Comparison of ENCODE assay signal across 10 mouse cellular contexts in genomic region chr9:32515894-32516686, GRCm38 (mm10). TPM values are rescaled to one million over a fixed set of nuclear protein-coding genes. Genes with fewer than 3 reads are reported as not detected.
DNase-seq lines count a peak whose midpoint lies in the region; ATAC-seq and TF ChIP-seq lines count a peak whose summit lies in the region.
"Had no signal": no experiment of that assay in that cellular context is flagged by ENCODE, and none has a peak within 500 bp of the region (broad histone marks: within the 10 kb centered on the region; RNA-seq: fewer than 3 reads in every experiment).

No protein-coding gene starts in this region.

- peak overlapping the region; percentile 83 for H3K27ac ChIP-seq in gastrocnemius, adult 2 months
- peak overlapping the region; percentile 82 for H3K27ac ChIP-seq in testis, adult 2 months (ENCODE audit: control insufficient read depth, insufficient read depth, low read depth, low read length)
- H3K27ac ChIP-seq: heart, embryonic 10.5 days had no signal

- H3K27me3 ChIP-seq in testis, adult 2 months (ENCODE audit: control insufficient read depth, insufficient read depth, low read length): no peaks in the 10 kb centered on the region

- DNase-seq in gastrocnemius, adult 2 months: peak; percentile 59
- no peak for DNase-seq in gastrocnemius, adult 18-20 months (ENCODE audit: low spot score)
- DNase-seq in testis, postnatal 14 days (ENCODE audit: low spot score): no peak
- DNase-seq in frontal cortex, adult 2 months (ENCODE audit: extremely low spot score in 1 of 2, low spot score in 1 of 2): no peak
- DNase-seq in adrenal gland, adult 8-10 months: no peak
- no peak for DNase-seq in right cerebral cortex, postnatal 36 days (ENCODE audit: low spot score in 2 of 2)

- no peak for TF ChIP-seq CTCF in gastrocnemius, adult 2 months (IDR thresholded peaks at IDR 0.05)
- TF ChIP-seq CTCF in testis, adult 2 months (IDR thresholded peaks at IDR 0.05; ENCODE audit: control insufficient read depth, insufficient read depth, insufficient replicate concordance, low read depth, low read length): no peak

- TF ChIP-seq POLR2A in testis, adult 2 months (IDR thresholded peaks at IDR 0.05; ENCODE audit: control insufficient read depth, low read depth, low read length): no peak

- ATAC-seq in megakaryocyte progenitor cell, adult 5-6 weeks (replicated peaks; ENCODE audit: poor library complexity): peak; percentile 51
- ATAC-seq: midbrain, embryonic 16.5 days had no signal

- intact Hi-C loops in gastrocnemius, adult 2 months (cut with DNase I): loop anchor here (2.0 kb wide), 1 partner anchor 25 kb away; no protein-coding TSS in a partner anchor

- H3K4me3 ChIP-seq in gastrocnemius, adult 2 months: peak overlapping the region; percentile 38
- H3K4me3 ChIP-seq in testis, adult 2 months (ENCODE audit: control insufficient read depth, low read depth, low read length): no peak overlapping the region
- H3K4me3 ChIP-seq: heart, embryonic 10.5 days had no signal

- H3K36me3 ChIP-seq in testis, adult 2 months (ENCODE audit: control insufficient read depth, insufficient read depth, low read length): no peaks in the 10 kb centered on the region
- H3K36me3 ChIP-seq: heart, embryonic 10.5 days had no signal

- peaks cover 19% of the 10 kb centered on the region for H3K4me1 ChIP-seq in testis, adult 2 months (ENCODE audit: control insufficient read depth, insufficient read depth, low read length)

RNA-seq across cellular contexts. Expression of gene Fli1, which starts 26.6 kb away (rescaled TPM):
- 1 to 10 TPM; 7.9 to 8.5 TPM for total RNA-seq in gastrocnemius, adult 2 months (2021)
- total RNA-seq in gastrocnemius, adult 18-20 months (2021): 1 to 10 TPM; 5.3 to 7.2 TPM
- polyA plus RNA-seq in testis, adult 2 months (2012; rRNA removed): 0.47 and 0.51 TPM in 2 replicates
- total RNA-seq in megakaryocyte progenitor cell, adult 5-6 weeks (2015): 80.2 and 93.2 TPM in 2 replicates
- 104 and 107 TPM in 2 replicates for total RNA-seq in megakaryocyte progenitor cell, adult 5-6 weeks (2017)
- 3.1 and 4.6 TPM in 2 replicates for polyA plus RNA-seq in frontal cortex, adult 2 months (2012; rRNA removed)
- total RNA-seq in adrenal gland, adult 8-10 months (2022): 10 to 100 TPM; 12.0 to 20.5 (median 15.5) TPM
